Mouse (Mus musculus): ENCODE measurements around the gene Rxrb. TPM values are rescaled to one million over a fixed set of nuclear protein-coding genes. Genes with fewer than 3 reads are reported as not detected.

The Rxrb gene
- polyA plus RNA-seq, 1 experiment from 2014 or later: 35.7 TPM

DNA sequence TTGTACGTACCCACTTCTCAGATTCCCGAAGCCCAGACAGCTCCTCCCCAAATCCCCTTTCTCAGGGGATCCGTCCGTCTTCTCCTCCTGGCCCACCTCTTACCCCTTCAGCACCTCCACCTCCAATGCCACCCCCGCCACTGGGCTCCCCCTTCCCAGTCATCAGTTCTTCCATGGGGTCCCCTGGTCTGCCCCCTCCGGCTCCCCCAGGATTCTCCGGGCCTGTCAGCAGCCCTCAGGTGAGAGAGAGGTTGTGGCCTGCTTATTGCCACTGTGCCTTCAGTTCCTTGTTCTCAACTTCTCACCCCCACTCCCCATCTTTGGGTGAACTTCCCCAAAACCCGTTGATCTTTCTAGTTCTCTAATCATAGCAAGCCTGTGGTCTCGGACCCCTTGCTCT, 1.2 kb downstream of the Rxrb start:
- peaks cover 23% of the 10 kb centered on the region for H3K36me3 ChIP-seq (ENCODE audit: insufficient read depth, low read length)
- DNase-seq (ENCODE audit: low spot score) (no peak), ATAC-seq (no peak)
- H3K4me2 ChIP-seq (replicated peaks; ENCODE audit: low read depth, low read length): peak overlapping the region; percentile 82
- peaks cover 28% of the 10 kb centered on the region for H3K4me1 ChIP-seq (ENCODE audit: insufficient read depth, low read depth, low read length)
- WGBS: 36% methylated on average over 9 of the region's 9 CpGs
- peak overlapping the region; percentile 98 for H3K27ac ChIP-seq (ENCODE audit: low read length)
- no peaks in the 10 kb centered on the region for H3K27me3 ChIP-seq (replicated peaks; ENCODE audit: insufficient read depth, low read length)
- no peak for TF ChIP-seq EP300 (IDR thresholded peaks at IDR 0.05)
- no peak for TF ChIP-seq CTCF (IDR thresholded peaks at IDR 0.05)
- H3K9ac ChIP-seq (replicated peaks; ENCODE audit: low read depth): peak overlapping the region; percentile 91; the same call in 1 of the 2 replicates
- peak overlapping the region; percentile 94; the same call in 1 of the 2 replicates for H3K4me3 ChIP-seq (ENCODE audit: low read depth, low read length)
- no peaks in the 10 kb centered on the region for H3K9me3 ChIP-seq (ENCODE audit: low read length)

DNA sequence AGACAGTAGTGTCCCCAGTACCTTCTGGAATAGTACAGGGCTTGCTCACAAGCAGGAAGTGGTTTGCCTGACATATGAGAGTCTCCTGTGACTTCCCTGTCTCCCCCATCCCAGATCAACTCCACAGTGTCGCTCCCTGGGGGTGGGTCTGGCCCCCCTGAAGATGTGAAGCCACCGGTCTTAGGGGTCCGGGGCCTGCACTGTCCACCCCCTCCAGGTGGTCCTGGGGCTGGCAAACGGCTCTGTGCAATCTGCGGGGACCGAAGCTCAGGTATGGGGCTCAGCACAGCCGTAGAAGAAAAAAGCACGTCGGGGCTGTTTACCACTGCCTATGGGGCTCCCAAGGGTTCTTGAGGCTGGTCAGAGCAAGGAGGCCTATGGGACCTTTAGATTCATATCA, 1.8 kb downstream of the Rxrb start:
- Histone ChIP-seq H3K27me3 (replicated peaks; ENCODE audit: insufficient read depth, low read length) (no peaks in the 10 kb centered on the region), H3K9me3 (ENCODE audit: low read length) (no peaks in the 10 kb centered on the region), H3K36me3 (ENCODE audit: insufficient read depth, low read length) (peaks cover 23% of the 10 kb centered on the region), H3K4me1 (ENCODE audit: insufficient read depth, low read depth, low read length) (peaks cover 31% of the 10 kb centered on the region), H3K4me3 (ENCODE audit: low read depth, low read length) (no peak overlapping the region), H3K9ac (replicated peaks; ENCODE audit: low read depth) (no peak overlapping the region), H3K27ac (ENCODE audit: low read length) (no peak overlapping the region), H3K4me2 (replicated peaks; ENCODE audit: low read depth, low read length) (no peak overlapping the region; the same call in 1 of the 2 replicates)
- no peak for DNase-seq (ENCODE audit: low spot score)
- 91% methylated on average over 9 of the region's 9 CpGs for WGBS
- TF ChIP-seq EP300 (IDR thresholded peaks at IDR 0.05) (no peak), CTCF (IDR thresholded peaks at IDR 0.05) (no peak)
- ATAC-seq: no peak

DNA sequence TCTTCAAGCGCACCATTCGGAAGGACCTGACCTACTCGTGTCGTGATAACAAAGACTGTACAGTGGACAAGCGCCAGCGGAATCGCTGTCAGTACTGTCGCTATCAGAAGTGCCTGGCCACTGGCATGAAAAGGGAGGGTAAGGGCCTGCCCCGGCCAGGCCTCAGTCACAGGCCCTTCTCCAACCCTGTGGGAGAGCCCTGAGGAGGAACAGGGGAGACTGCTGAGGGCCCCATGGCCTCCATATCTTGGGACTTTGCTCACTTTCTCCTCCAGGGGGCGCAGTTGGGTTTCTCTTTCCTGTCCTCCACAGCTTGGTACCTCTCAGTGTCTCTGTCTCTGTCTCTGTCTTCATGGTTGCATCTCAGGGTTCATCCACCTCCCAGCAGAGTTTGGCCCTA, 2.5 kb downstream of the Rxrb start:
- H3K9me3 ChIP-seq (ENCODE audit: low read length): no peaks in the 10 kb centered on the region
- no peaks in the 10 kb centered on the region for H3K27me3 ChIP-seq (replicated peaks; ENCODE audit: insufficient read depth, low read length)
- H3K4me1 ChIP-seq (ENCODE audit: insufficient read depth, low read depth, low read length): peaks cover 35% of the 10 kb centered on the region
- no peak overlapping the region for H3K4me2 ChIP-seq (replicated peaks; ENCODE audit: low read depth, low read length)
- H3K4me3 ChIP-seq (ENCODE audit: low read depth, low read length): no peak overlapping the region
- TF ChIP-seq CTCF (IDR thresholded peaks at IDR 0.05) (peak; percentile 81), EP300 (IDR thresholded peaks at IDR 0.05) (no peak)
- DNase-seq (ENCODE audit: low spot score) (peak; percentile 64), ATAC-seq (no peak)
- no peak overlapping the region for H3K27ac ChIP-seq (ENCODE audit: low read length)
- no peak overlapping the region for H3K9ac ChIP-seq (replicated peaks; ENCODE audit: low read depth)
- 66% methylated on average over 10 of the region's 10 CpGs for WGBS
- peaks cover 18% of the 10 kb centered on the region for H3K36me3 ChIP-seq (ENCODE audit: insufficient read depth, low read length)

DNA sequence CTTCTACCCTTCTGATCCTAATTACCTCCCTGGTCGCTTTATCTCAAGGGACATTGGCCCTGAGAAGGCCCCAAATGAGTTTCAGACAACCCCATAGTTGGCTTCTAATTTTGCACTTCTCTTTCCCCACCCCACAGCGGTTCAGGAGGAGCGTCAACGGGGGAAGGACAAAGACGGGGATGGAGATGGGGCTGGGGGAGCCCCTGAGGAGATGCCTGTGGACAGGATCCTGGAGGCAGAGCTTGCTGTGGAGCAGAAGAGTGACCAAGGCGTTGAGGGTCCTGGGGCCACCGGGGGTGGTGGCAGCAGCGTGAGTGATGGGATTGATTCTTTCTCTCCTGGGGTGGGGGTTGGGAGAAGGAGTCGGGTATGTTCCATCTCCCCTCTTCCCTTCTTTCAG, 3.9 kb downstream of the Rxrb start:
- ATAC-seq (no peak), DNase-seq (ENCODE audit: low spot score) (no peak)
- WGBS: 89% methylated on average over 9 of the region's 9 CpGs
- Histone ChIP-seq H3K9ac (replicated peaks; ENCODE audit: low read depth) (no peak overlapping the region), H3K36me3 (ENCODE audit: insufficient read depth, low read length) (peaks cover 10% of the 10 kb centered on the region), H3K4me1 (ENCODE audit: insufficient read depth, low read depth, low read length) (peaks cover 24% of the 10 kb centered on the region; the same call in 1 of the 2 replicates), H3K4me2 (replicated peaks; ENCODE audit: low read depth, low read length) (no peak overlapping the region), H3K27ac (ENCODE audit: low read length) (no peak overlapping the region), H3K4me3 (ENCODE audit: low read depth, low read length) (no peak overlapping the region), H3K9me3 (ENCODE audit: low read length) (no peaks in the 10 kb centered on the region), H3K27me3 (replicated peaks; ENCODE audit: insufficient read depth, low read length) (no peaks in the 10 kb centered on the region)
- TF ChIP-seq CTCF (IDR thresholded peaks at IDR 0.05) (no peak), EP300 (IDR thresholded peaks at IDR 0.05) (no peak)

DNA sequence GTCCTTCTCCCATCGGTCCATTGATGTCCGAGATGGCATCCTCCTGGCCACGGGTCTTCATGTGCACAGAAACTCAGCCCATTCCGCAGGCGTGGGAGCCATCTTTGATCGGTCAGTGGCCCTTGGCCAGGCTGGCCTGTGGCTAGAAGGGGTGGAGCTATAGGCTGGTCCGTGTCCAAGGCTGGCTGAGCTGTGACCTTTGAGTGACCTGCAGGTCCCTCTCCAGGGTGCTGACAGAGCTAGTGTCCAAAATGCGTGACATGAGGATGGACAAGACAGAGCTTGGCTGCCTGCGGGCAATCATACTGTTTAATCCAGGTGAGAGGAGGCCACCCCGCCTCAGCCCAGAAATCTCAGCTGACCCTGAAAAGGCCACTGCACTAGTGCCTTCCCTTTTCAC, 5.0 kb downstream of the Rxrb start:
- no peak for ATAC-seq
- WGBS: 76% methylated on average over 10 of the region's 10 CpGs
- no peaks in the 10 kb centered on the region for H3K9me3 ChIP-seq (ENCODE audit: low read length)
- no peak overlapping the region for H3K27ac ChIP-seq (ENCODE audit: low read length)
- no peak overlapping the region for H3K4me2 ChIP-seq (replicated peaks; ENCODE audit: low read depth, low read length)
- H3K4me3 ChIP-seq (ENCODE audit: low read depth, low read length): no peak overlapping the region
- TF ChIP-seq EP300 (IDR thresholded peaks at IDR 0.05): no peak
- no peak for TF ChIP-seq CTCF (IDR thresholded peaks at IDR 0.05)
- peaks cover 20% of the 10 kb centered on the region; the same call in 1 of the 2 replicates for H3K4me1 ChIP-seq (ENCODE audit: insufficient read depth, low read depth, low read length)
- DNase-seq (ENCODE audit: low spot score): no peak
- H3K9ac ChIP-seq (replicated peaks; ENCODE audit: low read depth): no peak overlapping the region
- H3K27me3 ChIP-seq (replicated peaks; ENCODE audit: insufficient read depth, low read length): no peaks in the 10 kb centered on the region
- peaks cover 10% of the 10 kb centered on the region for H3K36me3 ChIP-seq (ENCODE audit: insufficient read depth, low read length)

DNA sequence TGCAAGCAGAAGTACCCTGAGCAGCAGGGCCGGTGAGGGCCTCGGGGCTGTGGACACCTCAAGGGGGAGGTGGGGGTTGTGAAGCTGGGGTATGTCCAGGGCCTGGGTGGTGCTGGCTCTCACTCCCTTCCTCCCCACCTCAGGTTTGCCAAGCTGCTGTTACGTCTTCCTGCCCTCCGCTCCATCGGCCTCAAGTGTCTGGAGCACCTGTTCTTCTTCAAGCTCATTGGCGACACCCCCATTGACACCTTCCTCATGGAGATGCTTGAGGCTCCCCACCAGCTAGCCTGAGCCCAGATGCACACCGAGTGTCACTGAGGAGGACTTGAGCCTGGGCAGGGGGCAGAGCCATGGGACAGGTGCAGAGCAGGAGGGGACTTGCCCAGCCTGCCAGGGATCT, 5.6 kb downstream of the Rxrb start:
- TF ChIP-seq EP300 (IDR thresholded peaks at IDR 0.05) (no peak), CTCF (IDR thresholded peaks at IDR 0.05) (no peak)
- H3K9ac ChIP-seq (replicated peaks; ENCODE audit: low read depth): no peak overlapping the region
- H3K27ac ChIP-seq (ENCODE audit: low read length): no peak overlapping the region
- H3K4me3 ChIP-seq (ENCODE audit: low read depth, low read length): no peak overlapping the region
- no peak for ATAC-seq
- no peaks in the 10 kb centered on the region for H3K27me3 ChIP-seq (replicated peaks; ENCODE audit: insufficient read depth, low read length)
- H3K36me3 ChIP-seq (ENCODE audit: insufficient read depth, low read length): peaks cover 10% of the 10 kb centered on the region
- no peaks in the 10 kb centered on the region for H3K9me3 ChIP-seq (ENCODE audit: low read length)
- H3K4me2 ChIP-seq (replicated peaks; ENCODE audit: low read depth, low read length): no peak overlapping the region
- 80% methylated on average over 7 of the region's 7 CpGs for WGBS
- peaks cover 20% of the 10 kb centered on the region; the same call in 1 of the 2 replicates for H3K4me1 ChIP-seq (ENCODE audit: insufficient read depth, low read depth, low read length)
- no peak for DNase-seq (ENCODE audit: low spot score)

DNA sequence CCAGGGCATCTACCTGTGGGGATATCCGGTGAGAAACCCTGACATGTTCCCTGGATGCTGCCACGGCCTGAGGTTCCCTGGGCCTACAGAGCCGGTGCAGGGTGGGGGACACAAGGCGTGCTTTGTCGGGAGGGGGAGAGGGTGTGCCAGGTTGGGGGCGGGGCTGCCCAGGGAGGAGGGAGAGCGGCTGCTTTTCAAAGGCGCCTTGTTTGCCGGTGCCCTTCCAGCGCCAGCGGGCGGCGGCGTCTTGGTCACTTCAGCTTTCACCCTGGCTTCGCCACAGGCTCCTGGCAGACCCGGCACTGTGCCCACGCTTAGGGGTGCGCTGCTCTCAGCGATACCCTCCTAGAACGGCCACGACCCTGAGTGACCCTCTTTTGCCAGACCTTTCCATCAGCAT, 6.8 kb downstream of the Rxrb start:
- Histone ChIP-seq H3K4me1 (ENCODE audit: insufficient read depth, low read depth, low read length) (peaks cover 10% of the 10 kb centered on the region; the same call in 1 of the 2 replicates), H3K4me3 (ENCODE audit: low read depth, low read length) (no peak overlapping the region), H3K4me2 (replicated peaks; ENCODE audit: low read depth, low read length) (peak overlapping the region; percentile 38), H3K36me3 (ENCODE audit: insufficient read depth, low read length) (peaks cover 10% of the 10 kb centered on the region), H3K27me3 (replicated peaks; ENCODE audit: insufficient read depth, low read length) (no peaks in the 10 kb centered on the region), H3K27ac (ENCODE audit: low read length) (no peak overlapping the region), H3K9me3 (ENCODE audit: low read length) (no peaks in the 10 kb centered on the region), H3K9ac (replicated peaks; ENCODE audit: low read depth) (no peak overlapping the region)
- TF ChIP-seq EP300 (IDR thresholded peaks at IDR 0.05) (no peak), CTCF (IDR thresholded peaks at IDR 0.05) (no peak)
- ATAC-seq: no peak
- 14% methylated on average over 16 of the region's 21 CpGs for WGBS
- no peak for DNase-seq (ENCODE audit: low spot score)

Measured in lung, postnatal 0 days (tissue).